Mouse (Mus musculus) myocyte (in vitro differentiated cells): Measurements from ENCODE around the gene Stat6. TPM values are rescaled to one million over a fixed set of nuclear protein-coding genes. Genes with fewer than 3 reads are reported as not detected.

ENCODE experiments used
- H3K27me3 ChIP-seq: one replicate; pipeline ENCODE4 v1.6.1; 2011; ENCODE audit not compliant: control insufficient read depth, insufficient read depth, insufficient read length
- H3K36me3 ChIP-seq: one replicate; pipeline ENCODE4 v1.6.1; 2011; ENCODE audit not compliant: control insufficient read depth, insufficient read depth
- H3K4me2 ChIP-seq: one replicate; pipeline ENCODE4 v1.6.1; 2011; ENCODE audit warnings: low read depth, control low read depth
- H3K4me3 ChIP-seq: one replicate; pipeline ENCODE4 v1.5.1; 2011; ENCODE audit warnings: mild to moderate bottlenecking, control low read depth, moderate library complexity
- H3K79me2 ChIP-seq: one replicate; pipeline ENCODE4 v1.6.1; 2011; ENCODE audit not compliant: control insufficient read depth, insufficient read depth
- H3ac ChIP-seq: one replicate; pipeline ENCODE4 v1.6.1; 2011; ENCODE audit not compliant: control insufficient read depth, insufficient read length
- CEBPB ChIP-seq: IDR thresholded peaks from 2 replicates; pipeline ENCODE4 v1.6.1; 2011; ENCODE audit warnings: mild to moderate bottlenecking, moderate library complexity; ENCODE audit not compliant: poor library complexity, insufficient read depth, severe bottlenecking
- E2F4 ChIP-seq: IDR thresholded peaks from one replicate; pipeline ENCODE4 v1.6.1; 2011; ENCODE audit warnings: mild to moderate bottlenecking, control low read depth, moderate library complexity; ENCODE audit not compliant: insufficient read depth
- MAX ChIP-seq: IDR thresholded peaks from one replicate; pipeline ENCODE4 v1.6.1; 2011; ENCODE audit warnings: low read depth, mild to moderate bottlenecking, control low read depth
- MYOD1 ChIP-seq, 3 experiments: IDR thresholded peaks; one replicate each; pipeline ENCODE4 v1.6.1; 2011; ENCODE audit warnings: control low read depth in 2 of 3, low read depth in 2 of 3, mild to moderate bottlenecking in 2 of 3, moderate library complexity in 1 of 3; ENCODE audit not compliant: insufficient read length in 2 of 3, control insufficient read depth in 1 of 3
- MYOG ChIP-seq, 3 experiments: IDR thresholded peaks; one replicate each; pipeline ENCODE4 v1.6.1; 2011; ENCODE audit warnings: control low read depth in 2 of 3, low read depth in 2 of 3, mild to moderate bottlenecking in 2 of 3; ENCODE audit not compliant: insufficient read length in 2 of 3, control insufficient read depth in 1 of 3, insufficient read depth in 1 of 3
- POLR2A ChIP-seq: IDR thresholded peaks from one replicate; pipeline ENCODE4 v1.6.1; 2011; ENCODE audit warnings: low read depth, mild to moderate bottlenecking, control low read depth, moderate library complexity; ENCODE audit not compliant: insufficient read length
- POLR2AphosphoS2 ChIP-seq: IDR thresholded peaks from one replicate; pipeline ENCODE4 v1.6.1; 2011; ENCODE audit warnings: low read depth, control low read depth; ENCODE audit not compliant: insufficient read length
- REST ChIP-seq: IDR thresholded peaks from one replicate; pipeline ENCODE4 v1.6.1; 2011; ENCODE audit warnings: mild to moderate bottlenecking, control low read depth, moderate library complexity; ENCODE audit not compliant: insufficient read depth, insufficient read length
- SRF ChIP-seq: IDR thresholded peaks from one replicate; pipeline ENCODE4 v1.6.1; 2011; ENCODE audit warnings: low read depth; ENCODE audit not compliant: control insufficient read depth, insufficient read length
- TCF12 ChIP-seq: IDR thresholded peaks from one replicate; pipeline ENCODE4 v1.6.1; 2011; ENCODE audit warnings: mild to moderate bottlenecking, control low read depth; ENCODE audit not compliant: poor library complexity, insufficient read depth, severe bottlenecking
- TCF3 ChIP-seq: IDR thresholded peaks from one replicate; pipeline ENCODE4 v1.6.1; 2011; ENCODE audit warnings: low read depth, control low read depth; ENCODE audit not compliant: insufficient read length
- USF1 ChIP-seq: IDR thresholded peaks from one replicate; pipeline ENCODE4 v1.6.1; 2011; ENCODE audit warnings: low read depth, mild to moderate bottlenecking, control low read depth, moderate library complexity
- polyA plus RNA-seq: library from polyadenylated mRNA; unstranded; fragments of >200 nt; fragmentation: generic; extraction: Trizol; gene quantifications from one replicate; pipeline ENCODE4 v1.2.1, GENCODE M21; 2012; ENCODE audit warnings: missing spikeins

Gene Stat6
- polyA plus RNA-seq, 1 experiment = 0.26 TPM

GRCm38 (mm10) chr10:127622661-127623060 lies 20.1 kb upstream of the Stat6 start:
- TF ChIP-seq CEBPB (no peak), USF1 (no peak), MYOG (IDR thresholded peaks at IDR 0.05; ENCODE audit: control insufficient read depth in 1 of 3, insufficient read depth in 1 of 3, insufficient read length in 2 of 3, low read depth in 2 of 3) (no peak), REST (no peak), SRF (no peak), TCF12 (no peak), MAX (no peak), POLR2A (no peak)
- no peaks in the 10 kb centered on the region for H3K36me3 ChIP-seq
- no peak overlapping the region for H3ac ChIP-seq
- peaks cover 31% of the 10 kb centered on the region for H3K79me2 ChIP-seq
- peak overlapping the region; percentile 83 for H3K4me2 ChIP-seq
- peak overlapping the region; percentile 85 for H3K4me3 ChIP-seq
- H3K27me3 ChIP-seq = no peaks in the 10 kb centered on the region

GRCm38 (mm10) chr10:127623439-127624216 lies 19.2 kb upstream of the Stat6 start:
- H3K27me3 ChIP-seq = no peaks in the 10 kb centered on the region
- no peak overlapping the region for H3ac ChIP-seq
- TF ChIP-seq POLR2AphosphoS2 (no peak), REST (no peak), POLR2A (no peak), SRF (no peak), CEBPB (no peak), TCF12 (no peak), TCF3 (no peak)
- no peak overlapping the region for H3K4me2 ChIP-seq
- H3K4me3 ChIP-seq = no peak overlapping the region
- peaks cover 22% of the 10 kb centered on the region for H3K79me2 ChIP-seq
- H3K36me3 ChIP-seq = no peaks in the 10 kb centered on the region

- no peak overlapping the region for H3K4me2 ChIP-seq
- H3K4me3 ChIP-seq = no peak overlapping the region
- no peaks in the 10 kb centered on the region for H3K36me3 ChIP-seq
- TF ChIP-seq TCF12 (no peak), MAX (no peak), POLR2A (no peak), SRF (no peak), MYOD1 (IDR thresholded peaks at IDR 0.05; ENCODE audit: control insufficient read depth in 1 of 3, insufficient read length in 2 of 3, low read depth in 2 of 3) (no peak), REST (no peak), USF1 (no peak)
- no peaks in the 10 kb centered on the region for H3K27me3 ChIP-seq
- H3ac ChIP-seq = no peak overlapping the region
- no peaks in the 10 kb centered on the region for H3K79me2 ChIP-seq
Measured at GRCm38 (mm10) chr10:127626433-127626832, 16.4 kb upstream of the Stat6 start.

GRCm38 (mm10) chr10:127631261-127632214 lies 11.2 kb upstream of the Stat6 start:
- TF ChIP-seq E2F4 (no peak), USF1 (no peak), TCF12 (no peak), REST (no peak), POLR2AphosphoS2 (no peak), MYOD1 (IDR thresholded peaks at IDR 0.05; ENCODE audit: control insufficient read depth in 1 of 3, insufficient read length in 2 of 3, low read depth in 2 of 3) (no peak), CEBPB (no peak), SRF (no peak), MYOG (IDR thresholded peaks at IDR 0.05; ENCODE audit: control insufficient read depth in 1 of 3, insufficient read depth in 1 of 3, insufficient read length in 2 of 3, low read depth in 2 of 3) (no peak), POLR2A (no peak), MAX (no peak), TCF3 (no peak)
- Histone ChIP-seq H3K79me2 (no peaks in the 10 kb centered on the region), H3K4me2 (peak overlapping the region; percentile 62), H3K36me3 (no peaks in the 10 kb centered on the region), H3K27me3 (no peaks in the 10 kb centered on the region), H3ac (no peak overlapping the region), H3K4me3 (no peak overlapping the region)

GRCm38 (mm10) chr10:127632668-127633271 lies 10.0 kb upstream of the Stat6 start:
- TF ChIP-seq MYOG (IDR thresholded peaks at IDR 0.05; ENCODE audit: control insufficient read depth in 1 of 3, insufficient read depth in 1 of 3, insufficient read length in 2 of 3, low read depth in 2 of 3) (no peak), SRF (no peak), POLR2A (no peak), MAX (no peak), REST (no peak), POLR2AphosphoS2 (no peak), MYOD1 (IDR thresholded peaks at IDR 0.05; ENCODE audit: control insufficient read depth in 1 of 3, insufficient read length in 2 of 3, low read depth in 2 of 3) (no peak), E2F4 (no peak), USF1 (no peak), CEBPB (no peak), TCF12 (no peak), TCF3 (no peak)
- Histone ChIP-seq H3ac (no peak overlapping the region), H3K27me3 (no peaks in the 10 kb centered on the region), H3K4me2 (peak overlapping the region; percentile 62), H3K79me2 (no peaks in the 10 kb centered on the region), H3K36me3 (no peaks in the 10 kb centered on the region), H3K4me3 (no peak overlapping the region)
